Mouse (Mus musculus): ENCODE results near the gene Bub1b.

DNA sequence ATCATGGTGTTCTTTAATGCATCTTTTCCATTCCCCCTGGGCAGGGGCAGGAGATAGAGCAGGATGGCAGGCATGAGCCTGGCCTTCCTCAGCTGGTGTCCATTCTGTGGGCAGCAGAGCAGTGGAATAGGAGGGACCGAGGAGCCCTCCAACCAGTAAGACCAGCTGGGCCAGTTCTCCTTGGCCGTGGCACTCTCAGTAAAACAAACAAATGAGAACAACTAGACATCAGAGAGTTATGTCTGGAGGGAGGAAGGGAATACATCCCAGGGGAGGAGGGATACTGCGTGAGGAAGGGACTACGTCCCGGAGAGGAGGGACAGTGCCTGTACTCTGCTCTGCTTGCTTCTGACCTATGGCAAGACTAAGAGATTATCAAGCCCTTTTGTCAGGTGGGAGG lies 12.0 kb upstream of the Bub1b start:
- TF ChIP-seq REST (IDR thresholded peaks at IDR 0.05; ENCODE audit: insufficient read depth, insufficient read length) = no peak
- no peak for TF ChIP-seq SRF (IDR thresholded peaks at IDR 0.05; ENCODE audit: control insufficient read depth, insufficient read length, low read depth)
- TF ChIP-seq MAX (IDR thresholded peaks at IDR 0.05; ENCODE audit: low read depth) = no peak
- no peak for TF ChIP-seq POLR2A (IDR thresholded peaks at IDR 0.05; ENCODE audit: insufficient read length, low read depth)
- no peak for TF ChIP-seq MYOG (IDR thresholded peaks at IDR 0.05; ENCODE audit: control insufficient read depth in 1 of 3, insufficient read depth in 1 of 3, insufficient read length in 2 of 3, low read depth in 2 of 3)
- TF ChIP-seq E2F4 (IDR thresholded peaks at IDR 0.05; ENCODE audit: insufficient read depth) = no peak
- no peak for TF ChIP-seq CEBPB (IDR thresholded peaks at IDR 0.05; ENCODE audit: insufficient read depth, poor library complexity, severe bottlenecking)
- TF ChIP-seq POLR2AphosphoS2 (IDR thresholded peaks at IDR 0.05; ENCODE audit: insufficient read length, low read depth) = no peak
- no peak for TF ChIP-seq MYOD1 (IDR thresholded peaks at IDR 0.05; ENCODE audit: control insufficient read depth in 1 of 3, insufficient read length in 2 of 3, low read depth in 2 of 3)
- no peak for TF ChIP-seq TCF3 (IDR thresholded peaks at IDR 0.05; ENCODE audit: insufficient read length, low read depth)
